Mouse (Mus musculus) liver, embryonic 13.5 days (tissue): ENCODE measurements around the gene Cep131. TPM values are rescaled to one million over a fixed set of nuclear protein-coding genes. Genes with fewer than 3 reads are reported as not detected.

Source experiments
- ATAC-seq: fragments of 200-750 bp; cut with Nextera tagmentation; 2 replicates; pipeline ENCODE4 v1.8.0; 2017; ENCODE audit warnings: low read depth, mild to moderate bottlenecking, moderate number of reproducible peaks, moderate library complexity
- DNase-seq: peaks from one replicate; pipeline ENCODE4 v3.0.0; 2022
- H3K27ac ChIP-seq: fragments of 300-500 bp; sonication (generic); 2 replicates; pipeline ENCODE4 v1.5.1; 2015; ENCODE audit warnings: moderate library complexity, mild to moderate bottlenecking, inconsistent platforms
- H3K27me3 ChIP-seq: fragments of 300-500 bp; sonication (generic); 2 replicates; pipeline ENCODE4 v1.6.1; 2015; ENCODE audit warnings: mild to moderate bottlenecking, inconsistent platforms
- H3K36me3 ChIP-seq: fragments of 300-500 bp; sonication (generic); 2 replicates; pipeline ENCODE4 v1.6.1; 2015; ENCODE audit warnings: mild to moderate bottlenecking, inconsistent platforms
- H3K4me1 ChIP-seq: fragments of 300-500 bp; sonication (generic); replicated peaks from 2 replicates; pipeline ENCODE4 v1.6.1; 2015; ENCODE audit warnings: inconsistent platforms
- H3K4me2 ChIP-seq: fragments of 300-500 bp; sonication (generic); 2 replicates; pipeline ENCODE4 v1.6.1; 2015; ENCODE audit warnings: inconsistent platforms, mild to moderate bottlenecking, moderate library complexity
- H3K4me3 ChIP-seq: fragments of 300-500 bp; sonication (generic); replicated peaks from 2 replicates; pipeline ENCODE4 v1.5.1; 2015; ENCODE audit warnings: mild to moderate bottlenecking, inconsistent platforms
- H3K9ac ChIP-seq: fragments of 300-500 bp; sonication (generic); 2 replicates; pipeline ENCODE4 v1.6.1; 2015; ENCODE audit warnings: mild to moderate bottlenecking, inconsistent platforms
- H3K9me3 ChIP-seq: fragments of 300-500 bp; sonication (generic); replicated peaks from 2 replicates; pipeline ENCODE4 v1.6.1; 2016; ENCODE audit warnings: inconsistent platforms
- WGBS: fragments of 180-500 bp; shearing (Covaris S2); methylation state at CpG from one replicate; pipeline ENCODE4 v1.1.7; 2015; ENCODE audit not compliant: insufficient replicate concordance; 5-methylcytosine and 5-hydroxymethylcytosine counted together
- polyA plus RNA-seq: library from polyadenylated mRNA; unstranded; fragments of >200 nt; fragmentation: Nextera tagmentation; extraction: Ambion mirVana; gene quantifications from 2 replicates; pipeline ENCODE4 v1.2.1, GENCODE M21; 2015

Gene Cep131
- polyA plus RNA-seq, 1 experiment from 2014 or later: 4.8 TPM

- no peaks in the 10 kb centered on the region for H3K9me3 ChIP-seq
Observed at GRCm38 (mm10) chr11:120033473-120033872, 53.2 kb downstream of the Cep131 start.

GRCm38 (mm10) chr11:120032052-120032451, 54.6 kb downstream of the Cep131 start:
- peaks cover 21% of the 10 kb centered on the region for H3K4me1 ChIP-seq
- H3K4me2 ChIP-seq: no peak overlapping the region
- H3K9ac ChIP-seq: no peak overlapping the region
- H3K9me3 ChIP-seq: no peaks in the 10 kb centered on the region
- H3K4me3 ChIP-seq: no peak overlapping the region
- H3K27me3 ChIP-seq: no peaks in the 10 kb centered on the region
- 54% methylated on average over 8 of the region's 8 CpGs for WGBS
- no peaks in the 10 kb centered on the region for H3K36me3 ChIP-seq
- no peak overlapping the region for H3K27ac ChIP-seq
- ATAC-seq (no peak), DNase-seq (no peak)

More at GRCm38 (mm10) chr11:120033473-120033872, 53.2 kb downstream of the Cep131 start:
- Histone ChIP-seq H3K4me1 (peaks cover 16% of the 10 kb centered on the region), H3K4me3 (no peak overlapping the region), H3K27ac (no peak overlapping the region), H3K9ac (no peak overlapping the region), H3K4me2 (no peak overlapping the region), H3K27me3 (no peaks in the 10 kb centered on the region), H3K36me3 (no peaks in the 10 kb centered on the region)
- ATAC-seq (no peak), DNase-seq (no peak)
- 77% methylated on average over 3 of the region's 3 CpGs for WGBS

GRCm38 (mm10) chr11:120030145-120030901, 56.3 kb downstream of the Cep131 start:
- Histone ChIP-seq H3K4me3 (no peak overlapping the region), H3K4me2 (no peak overlapping the region), H3K36me3 (no peaks in the 10 kb centered on the region), H3K9me3 (no peaks in the 10 kb centered on the region), H3K27me3 (no peaks in the 10 kb centered on the region), H3K27ac (no peak overlapping the region), H3K9ac (no peak overlapping the region), H3K4me1 (peaks cover 19% of the 10 kb centered on the region)
- 30% methylated on average over 10 of the region's 10 CpGs for WGBS
- DNase-seq (no peak), ATAC-seq (no peak; the same call in 1 of the 2 replicates)

- ATAC-seq (no peak), DNase-seq (no peak)
- H3K36me3 ChIP-seq: no peaks in the 10 kb centered on the region
- H3K9me3 ChIP-seq: no peaks in the 10 kb centered on the region
- 54% methylated on average over 9 of the region's 9 CpGs for WGBS
- no peak overlapping the region for H3K9ac ChIP-seq
- no peak overlapping the region for H3K27ac ChIP-seq
- no peaks in the 10 kb centered on the region for H3K27me3 ChIP-seq
- no peak overlapping the region for H3K4me3 ChIP-seq
- H3K4me1 ChIP-seq: peaks cover 15% of the 10 kb centered on the region
- no peak overlapping the region for H3K4me2 ChIP-seq
Observed at GRCm38 (mm10) chr11:120029431-120030144, 57.0 kb downstream of the Cep131 start.

GRCm38 (mm10) chr11:120028319-120029092, 58.1 kb downstream of the Cep131 start:
- ATAC-seq: peak; percentile 57

GRCm38 (mm10) chr11:120026941-120027340, 59.7 kb downstream of the Cep131 start:
- DNase-seq (no peak), ATAC-seq (no peak)
- no peaks in the 10 kb centered on the region for H3K9me3 ChIP-seq
- no peaks in the 10 kb centered on the region for H3K36me3 ChIP-seq
- H3K4me1 ChIP-seq: peaks cover 15% of the 10 kb centered on the region
- no peak overlapping the region for H3K4me3 ChIP-seq
- H3K27ac ChIP-seq: no peak overlapping the region
- 65% methylated on average over 3 of the region's 3 CpGs for WGBS
- H3K27me3 ChIP-seq: no peaks in the 10 kb centered on the region
- H3K9ac ChIP-seq: no peak overlapping the region
- H3K4me2 ChIP-seq: no peak overlapping the region

More at GRCm38 (mm10) chr11:120028319-120029092, 58.1 kb downstream of the Cep131 start:
- Histone ChIP-seq H3K27ac (peak overlapping the region; percentile 23), H3K4me1 (peaks cover 15% of the 10 kb centered on the region), H3K9ac (no peak overlapping the region), H3K9me3 (no peaks in the 10 kb centered on the region), H3K4me2 (no peak overlapping the region), H3K36me3 (no peaks in the 10 kb centered on the region), H3K27me3 (no peaks in the 10 kb centered on the region), H3K4me3 (no peak overlapping the region)
- WGBS: 73% methylated on average over 18 of the region's 18 CpGs
- DNase-seq: no peak

GRCm38 (mm10) chr11:120022841-120023240, 63.8 kb downstream of the Cep131 start:
- Histone ChIP-seq H3K9ac (no peak overlapping the region), H3K27ac (no peak overlapping the region), H3K4me1 (no peaks in the 10 kb centered on the region; the same call in 1 of the 2 replicates), H3K36me3 (no peaks in the 10 kb centered on the region), H3K4me2 (no peak overlapping the region), H3K27me3 (no peaks in the 10 kb centered on the region), H3K9me3 (no peaks in the 10 kb centered on the region), H3K4me3 (no peak overlapping the region)
- no peak for ATAC-seq
- DNase-seq: no peak
- 66% methylated on average over 12 of the region's 12 CpGs for WGBS

- Histone ChIP-seq H3K27me3 (no peaks in the 10 kb centered on the region), H3K9ac (no peak overlapping the region), H3K4me3 (no peak overlapping the region), H3K4me2 (no peak overlapping the region), H3K27ac (no peak overlapping the region), H3K4me1 (no peaks in the 10 kb centered on the region), H3K36me3 (no peaks in the 10 kb centered on the region), H3K9me3 (no peaks in the 10 kb centered on the region)
- WGBS: 68% methylated on average over 8 of the region's 8 CpGs
- ATAC-seq (no peak), DNase-seq (no peak)
Observed at GRCm38 (mm10) chr11:120022216-120022615, 64.4 kb downstream of the Cep131 start.

GRCm38 (mm10) chr11:120021367-120021766, 65.3 kb downstream of the Cep131 start:
- ATAC-seq (no peak), DNase-seq (no peak)
- H3K4me1 ChIP-seq: no peaks in the 10 kb centered on the region
- H3K36me3 ChIP-seq: no peaks in the 10 kb centered on the region
- no peak overlapping the region for H3K9ac ChIP-seq
- H3K27ac ChIP-seq: no peak overlapping the region
- H3K4me3 ChIP-seq: no peak overlapping the region
- H3K27me3 ChIP-seq: no peaks in the 10 kb centered on the region
- H3K9me3 ChIP-seq: no peaks in the 10 kb centered on the region
- WGBS: 85% methylated on average over 16 of the region's 16 CpGs
- H3K4me2 ChIP-seq: no peak overlapping the region

GRCm38 (mm10) chr11:120019542-120020440, 66.8 kb downstream of the Cep131 start:
- Histone ChIP-seq H3K9me3 (no peaks in the 10 kb centered on the region), H3K4me1 (no peaks in the 10 kb centered on the region), H3K9ac (no peak overlapping the region), H3K36me3 (no peaks in the 10 kb centered on the region), H3K27ac (no peak overlapping the region), H3K4me2 (no peak overlapping the region), H3K4me3 (no peak overlapping the region), H3K27me3 (no peaks in the 10 kb centered on the region)
- DNase-seq (no peak), ATAC-seq (no peak)
- 66% methylated on average over 23 of the region's 23 CpGs for WGBS
